Mouse (Mus musculus) kidney, embryonic 15.5 days (tissue): ENCODE data around the gene Disp1. TPM values are rescaled to one million over a fixed set of nuclear protein-coding genes. Genes with fewer than 3 reads are reported as not detected.

Experiments used
- ATAC-seq: fragments of 200-750 bp; cut with Nextera tagmentation; replicated peaks from 2 replicates; pipeline ENCODE4 v1.8.0; 2017; ENCODE audit warnings: moderate TSS enrichment; ENCODE audit not compliant: low FRiP score
- H3K27ac ChIP-seq: fragments of 300-500 bp; sonication (generic); 2 replicates; pipeline ENCODE4 v1.5.1; 2015; ENCODE audit warnings: mild to moderate bottlenecking, inconsistent platforms
- H3K27me3 ChIP-seq: fragments of 300-500 bp; sonication (generic); 2 replicates; pipeline ENCODE4 v1.6.1; 2015; ENCODE audit warnings: inconsistent platforms
- H3K36me3 ChIP-seq: fragments of 300-500 bp; sonication (generic); 2 replicates; pipeline ENCODE4 v1.6.1; 2015; ENCODE audit warnings: inconsistent platforms
- H3K4me1 ChIP-seq: fragments of 300-500 bp; sonication (generic); 2 replicates; pipeline ENCODE4 v1.6.1; 2015; ENCODE audit warnings: inconsistent platforms
- H3K4me2 ChIP-seq: fragments of 300-500 bp; sonication (generic); 2 replicates; pipeline ENCODE4 v1.6.1; 2015; ENCODE audit warnings: moderate library complexity, mild to moderate bottlenecking, inconsistent platforms
- H3K4me3 ChIP-seq: fragments of 300-500 bp; sonication (generic); replicated peaks from 2 replicates; pipeline ENCODE4 v1.5.1; 2015; ENCODE audit warnings: mild to moderate bottlenecking, inconsistent platforms
- H3K9ac ChIP-seq: fragments of 300-500 bp; sonication (generic); 2 replicates; pipeline ENCODE4 v1.6.1; 2015; ENCODE audit warnings: mild to moderate bottlenecking, inconsistent platforms
- H3K9me3 ChIP-seq: fragments of 300-500 bp; sonication (generic); replicated peaks from 2 replicates; pipeline ENCODE4 v1.6.1; 2016; ENCODE audit warnings: inconsistent platforms
- WGBS: fragments of 180-500 bp; shearing (Covaris S2); methylation state at CpG from one replicate; pipeline ENCODE4 v1.1.7; 2015; ENCODE audit warnings: mixed read lengths; 5-methylcytosine and 5-hydroxymethylcytosine counted together
- polyA plus RNA-seq: library from polyadenylated mRNA; unstranded; fragments of >200 nt; fragmentation: Nextera tagmentation; extraction: Ambion mirVana; gene quantifications from 2 replicates; pipeline ENCODE4 v1.2.1, GENCODE M21; 2015

Disp1 gene
- polyA plus RNA-seq, 1 experiment from 2014 or later, result 15.3 TPM

GRCm38 (mm10) chr1:183159183-183159582, 62.1 kb downstream of the Disp1 start:
- Histone ChIP-seq H3K9ac (no peak overlapping the region), H3K36me3 (0 out of 2 replicates have a peak, but pooled peaks cover 10% of the 10 kb centered on the region), H3K4me3 (no peak overlapping the region), H3K9me3 (no peaks in the 10 kb centered on the region), H3K4me2 (no peak overlapping the region), H3K4me1 (peaks cover 29% of the 10 kb centered on the region), H3K27ac (no peak overlapping the region), H3K27me3 (no peaks in the 10 kb centered on the region)
- no peak for ATAC-seq
- 75% methylated on average over 7 of the region's 7 CpGs for WGBS

GRCm38 (mm10) chr1:183155600-183155999, 65.7 kb downstream of the Disp1 start:
- Histone ChIP-seq H3K4me2 (no peak overlapping the region), H3K9ac (no peak overlapping the region), H3K4me1 (peaks cover 32% of the 10 kb centered on the region), H3K9me3 (no peaks in the 10 kb centered on the region), H3K27me3 (no peaks in the 10 kb centered on the region), H3K36me3 (0 out of 2 replicates have a peak, but pooled peaks cover 10% of the 10 kb centered on the region), H3K27ac (peak overlapping the region; percentile 76), H3K4me3 (no peak overlapping the region)
- 53% methylated on average over 5 of the region's 5 CpGs for WGBS
- peak; percentile 41; the same call in 1 of the 2 replicates for ATAC-seq

- peak overlapping the region; percentile 76 for H3K27ac ChIP-seq
- no peaks in the 10 kb centered on the region for H3K9me3 ChIP-seq
- H3K4me2 ChIP-seq, result no peak overlapping the region
- no peak overlapping the region for H3K9ac ChIP-seq
- no peak overlapping the region for H3K4me3 ChIP-seq
- 0 out of 2 replicates have a peak, but pooled peaks cover 10% of the 10 kb centered on the region for H3K36me3 ChIP-seq
- WGBS, result 27% methylated on average over 7 of the region's 7 CpGs
- peaks cover 43% of the 10 kb centered on the region for H3K4me1 ChIP-seq
- no peaks in the 10 kb centered on the region for H3K27me3 ChIP-seq
- peak; percentile 58 for ATAC-seq
Observed at GRCm38 (mm10) chr1:183154296-183155204, 66.8 kb downstream of the Disp1 start.

GRCm38 (mm10) chr1:183153354-183153753, 68.0 kb downstream of the Disp1 start:
- H3K36me3 ChIP-seq, result 0 out of 2 replicates have a peak, but pooled peaks cover 7% of the 10 kb centered on the region
- ATAC-seq, result no peak
- no peak overlapping the region for H3K4me3 ChIP-seq
- no peaks in the 10 kb centered on the region for H3K9me3 ChIP-seq
- H3K4me2 ChIP-seq, result no peak overlapping the region
- H3K9ac ChIP-seq, result no peak overlapping the region
- WGBS, result 89% methylated on average over 4 of the region's 4 CpGs
- H3K4me1 ChIP-seq, result peaks cover 50% of the 10 kb centered on the region
- no peaks in the 10 kb centered on the region for H3K27me3 ChIP-seq
- no peak overlapping the region for H3K27ac ChIP-seq

- peak overlapping the region; percentile 62 for H3K27ac ChIP-seq
- H3K36me3 ChIP-seq, result no peaks in the 10 kb centered on the region
- WGBS, result 42% methylated on average over 12 of the region's 12 CpGs
- no peak for ATAC-seq
- H3K9me3 ChIP-seq, result no peaks in the 10 kb centered on the region
- H3K9ac ChIP-seq, result no peak overlapping the region
- H3K4me1 ChIP-seq, result peaks cover 63% of the 10 kb centered on the region
- no peaks in the 10 kb centered on the region for H3K27me3 ChIP-seq
- H3K4me3 ChIP-seq, result no peak overlapping the region
- no peak overlapping the region for H3K4me2 ChIP-seq
Observed at GRCm38 (mm10) chr1:183151510-183152319, 69.6 kb downstream of the Disp1 start.

GRCm38 (mm10) chr1:183150379-183150840, 70.9 kb downstream of the Disp1 start:
- 35% methylated on average over 12 of the region's 12 CpGs for WGBS
- H3K9ac ChIP-seq, result 0 out of 2 replicates have a peak overlapping the region, but pooled peaks have one; percentile 5
- ATAC-seq, result no peak; the same call in 1 of the 2 replicates
- no peak overlapping the region for H3K4me2 ChIP-seq
- peaks cover 65% of the 10 kb centered on the region for H3K4me1 ChIP-seq
- no peak overlapping the region for H3K4me3 ChIP-seq
- H3K9me3 ChIP-seq, result no peaks in the 10 kb centered on the region
- peak overlapping the region; percentile 62 for H3K27ac ChIP-seq
- H3K27me3 ChIP-seq, result no peaks in the 10 kb centered on the region
- no peaks in the 10 kb centered on the region for H3K36me3 ChIP-seq

- no peak overlapping the region for H3K4me2 ChIP-seq
- WGBS, result 29% methylated on average over 5 of the region's 5 CpGs
- H3K27ac ChIP-seq, result peak overlapping the region; percentile 62
- no peak overlapping the region for H3K4me3 ChIP-seq
- no peak for ATAC-seq
- H3K4me1 ChIP-seq, result peaks cover 60% of the 10 kb centered on the region
- no peaks in the 10 kb centered on the region for H3K9me3 ChIP-seq
- no peaks in the 10 kb centered on the region for H3K36me3 ChIP-seq
- no peaks in the 10 kb centered on the region for H3K27me3 ChIP-seq
- H3K9ac ChIP-seq, result no peak overlapping the region
Observed at GRCm38 (mm10) chr1:183149571-183150105, 71.7 kb downstream of the Disp1 start.

- 6% methylated on average over 5 of the region's 5 CpGs for WGBS
Observed at GRCm38 (mm10) chr1:183147438-183147841, 73.9 kb downstream of the Disp1 start.

GRCm38 (mm10) chr1:183146795-183147194, 74.5 kb downstream of the Disp1 start:
- Histone ChIP-seq H3K9ac (0 out of 2 replicates have a peak overlapping the region, but pooled peaks have one; percentile 11), H3K27ac (peak overlapping the region; percentile 76), H3K4me3 (peak overlapping the region; percentile 37), H3K4me1 (peaks cover 61% of the 10 kb centered on the region), H3K36me3 (no peaks in the 10 kb centered on the region), H3K9me3 (no peaks in the 10 kb centered on the region), H3K27me3 (no peaks in the 10 kb centered on the region), H3K4me2 (peak overlapping the region; percentile 53)
- 0 out of 2 replicates have a peak, but pooled peaks have one; percentile 50 for ATAC-seq
- 6% methylated on average over 9 of the region's 9 CpGs for WGBS

More at GRCm38 (mm10) chr1:183147438-183147841, 73.9 kb downstream of the Disp1 start:
- H3K9me3 ChIP-seq, result no peaks in the 10 kb centered on the region
- peak overlapping the region; percentile 53 for H3K4me2 ChIP-seq
- peak overlapping the region; percentile 66 for H3K27ac ChIP-seq
- no peaks in the 10 kb centered on the region for H3K27me3 ChIP-seq
- peak overlapping the region; percentile 37 for H3K4me3 ChIP-seq
- H3K9ac ChIP-seq, result no peak overlapping the region; the same call in 1 of the 2 replicates
- H3K4me1 ChIP-seq, result peaks cover 61% of the 10 kb centered on the region
- peak; percentile 90 for ATAC-seq
- no peaks in the 10 kb centered on the region for H3K36me3 ChIP-seq

GRCm38 (mm10) chr1:183146102-183146735, 75.1 kb downstream of the Disp1 start:
- H3K9ac ChIP-seq, result 0 out of 2 replicates have a peak overlapping the region, but pooled peaks have one; percentile 11
- peak overlapping the region; percentile 76 for H3K27ac ChIP-seq
- H3K4me3 ChIP-seq, result peak overlapping the region; percentile 37
- no peaks in the 10 kb centered on the region for H3K9me3 ChIP-seq
- H3K27me3 ChIP-seq, result no peaks in the 10 kb centered on the region
- peak overlapping the region; percentile 53 for H3K4me2 ChIP-seq
- H3K4me1 ChIP-seq, result peaks cover 60% of the 10 kb centered on the region
- ATAC-seq, result peak; percentile 55
- H3K36me3 ChIP-seq, result no peaks in the 10 kb centered on the region
- 35% methylated on average over 7 of the region's 7 CpGs for WGBS

GRCm38 (mm10) chr1:183144602-183145205, 76.6 kb downstream of the Disp1 start:
- H3K36me3 ChIP-seq, result no peaks in the 10 kb centered on the region
- H3K4me3 ChIP-seq, result no peak overlapping the region
- WGBS, result 18% methylated on average over 4 of the region's 4 CpGs
- H3K9me3 ChIP-seq, result no peaks in the 10 kb centered on the region
- no peak overlapping the region for H3K9ac ChIP-seq
- peaks cover 54% of the 10 kb centered on the region for H3K4me1 ChIP-seq
- 0 out of 2 replicates have a peak overlapping the region, but pooled peaks have one; percentile 16 for H3K4me2 ChIP-seq
- no peak overlapping the region for H3K27ac ChIP-seq
- no peak for ATAC-seq
- H3K27me3 ChIP-seq, result no peaks in the 10 kb centered on the region
